Mouse (Mus musculus) A20 (cell line): ENCODE measurements around the gene Fen1.
"Not testable (repeated sequence)": the region's sequence is repeated elsewhere in the genome, so short reads cannot be mapped to it uniquely, and the experiment has no call there.

ENCODE experiments used
- DNase-seq: peaks from one replicate; pipeline ENCODE4 v3.0.0-alpha.2; 2011; ENCODE audit warnings: low read depth, low spot score

The Fen1 gene

GRCm38 (mm10) chr19:10182142-10182541 is 21.8 kb downstream of the Fen1 start:
- no peak for DNase-seq

GRCm38 (mm10) chr19:10181225-10181624 is 22.7 kb downstream of the Fen1 start:
- no peak for DNase-seq

GRCm38 (mm10) chr19:10176941-10177372 is 27.0 kb downstream of the Fen1 start:
- no peak for DNase-seq

GRCm38 (mm10) chr19:10176477-10176876 is 27.5 kb downstream of the Fen1 start:
- DNase-seq, result no peak

GRCm38 (mm10) chr19:10174956-10175355 is 29.0 kb downstream of the Fen1 start:
- no peak for DNase-seq

GRCm38 (mm10) chr19:10173844-10174539 is 30.0 kb downstream of the Fen1 start:
- DNase-seq, result peak; percentile 69

GRCm38 (mm10) chr19:10173116-10173718 is 30.8 kb downstream of the Fen1 start:
- peak; percentile 38 for DNase-seq

GRCm38 (mm10) chr19:10171846-10172245 is 32.1 kb downstream of the Fen1 start:
- peak; percentile 56 for DNase-seq

GRCm38 (mm10) chr19:10171359-10171758 is 32.6 kb downstream of the Fen1 start:
- no peak for DNase-seq

- DNase-seq, result no peak
These were observed 33.5 kb downstream of the Fen1 start for GRCm38 (mm10) chr19:10170466-10170865.

GRCm38 (mm10) chr19:10169692-10170330 is 34.2 kb downstream of the Fen1 start:
- DNase-seq, result not testable (repeated sequence)

GRCm38 (mm10) chr19:10169179-10169578 is 34.8 kb downstream of the Fen1 start:
- DNase-seq, result no peak

- no peak for DNase-seq
These were observed 35.5 kb downstream of the Fen1 start for GRCm38 (mm10) chr19:10168441-10168840.

GRCm38 (mm10) chr19:10167951-10168350 is 36.0 kb downstream of the Fen1 start:
- no peak for DNase-seq

- no peak for DNase-seq
These were observed 36.9 kb downstream of the Fen1 start for GRCm38 (mm10) chr19:10167112-10167511.

GRCm38 (mm10) chr19:10165928-10166327 is 38.0 kb downstream of the Fen1 start:
- DNase-seq, result not testable (repeated sequence)

GRCm38 (mm10) chr19:10163896-10164295 is 40.1 kb downstream of the Fen1 start:
- DNase-seq, result no peak

GRCm38 (mm10) chr19:10157725-10158124 is 46.2 kb downstream of the Fen1 start:
- no peak for DNase-seq

- no peak for DNase-seq
These were observed 54.8 kb downstream of the Fen1 start for GRCm38 (mm10) chr19:10149189-10149588.
